Mouse (Mus musculus) stomach, adult 2 months (tissue): ENCODE results near the gene Cd84. TPM values are rescaled to one million over a fixed set of nuclear protein-coding genes. Genes with fewer than 3 reads are reported as not detected.

Source experiments
- polyA plus RNA-seq: library from polyadenylated mRNA; depleted of rRNA; stranded (reverse); fragments of >200 nt; gene quantifications from 2 replicates; pipeline ENCODE4 v1.2.3, GENCODE M21; 2012; rRNA removed

Gene Cd84
- 0.16 and 0.50 TPM in 2 replicates for polyA plus RNA-seq

DNA sequence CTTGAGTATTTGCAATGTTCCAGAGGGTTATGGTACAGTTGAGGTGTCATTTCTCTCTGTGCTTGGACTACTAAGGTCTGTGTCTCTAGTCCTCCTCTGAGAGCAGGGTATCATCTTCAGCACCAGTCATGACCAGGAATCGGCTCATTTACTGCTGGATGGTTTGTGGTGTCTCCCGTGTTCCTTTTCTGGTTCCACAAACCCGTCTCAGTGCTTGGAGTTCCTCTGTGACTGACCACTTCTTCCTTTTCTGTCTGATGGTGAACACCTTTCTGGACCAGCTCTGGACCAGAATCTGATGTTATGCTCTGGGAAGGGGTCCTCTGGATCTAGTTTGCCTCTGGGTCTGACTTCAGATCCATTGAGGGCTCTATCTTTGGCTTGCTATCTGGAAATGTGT, at the start of gene Cd84:
TSS of gene Cd84 (plus strand) at position 210 of the 400 bp plus-strand sequence.

DNA sequence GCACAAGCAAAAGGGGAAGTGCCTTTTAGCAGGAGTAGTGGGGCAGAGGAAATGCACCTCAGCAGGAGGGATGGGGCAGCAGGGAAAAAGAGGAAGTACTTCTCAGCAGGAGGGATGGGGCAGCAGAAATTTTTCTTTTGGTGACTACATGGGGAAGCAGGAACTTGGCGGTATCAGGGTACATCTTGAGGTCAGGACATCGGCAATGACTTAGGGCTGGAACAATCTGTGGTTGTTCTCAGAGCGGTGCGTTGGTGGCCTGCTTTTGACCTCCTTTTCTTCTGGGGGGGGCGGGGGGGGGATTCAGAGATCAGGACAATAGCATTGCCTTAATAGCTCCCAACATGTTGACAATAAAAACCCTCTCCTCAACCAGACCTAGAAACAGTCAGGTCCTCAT, 55.9 kb downstream of the Cd84 start, which contains the start of gene Gm10521:
TSS of gene Gm10521 (plus strand) at position 301 of the 400 bp plus-strand sequence.

DNA sequence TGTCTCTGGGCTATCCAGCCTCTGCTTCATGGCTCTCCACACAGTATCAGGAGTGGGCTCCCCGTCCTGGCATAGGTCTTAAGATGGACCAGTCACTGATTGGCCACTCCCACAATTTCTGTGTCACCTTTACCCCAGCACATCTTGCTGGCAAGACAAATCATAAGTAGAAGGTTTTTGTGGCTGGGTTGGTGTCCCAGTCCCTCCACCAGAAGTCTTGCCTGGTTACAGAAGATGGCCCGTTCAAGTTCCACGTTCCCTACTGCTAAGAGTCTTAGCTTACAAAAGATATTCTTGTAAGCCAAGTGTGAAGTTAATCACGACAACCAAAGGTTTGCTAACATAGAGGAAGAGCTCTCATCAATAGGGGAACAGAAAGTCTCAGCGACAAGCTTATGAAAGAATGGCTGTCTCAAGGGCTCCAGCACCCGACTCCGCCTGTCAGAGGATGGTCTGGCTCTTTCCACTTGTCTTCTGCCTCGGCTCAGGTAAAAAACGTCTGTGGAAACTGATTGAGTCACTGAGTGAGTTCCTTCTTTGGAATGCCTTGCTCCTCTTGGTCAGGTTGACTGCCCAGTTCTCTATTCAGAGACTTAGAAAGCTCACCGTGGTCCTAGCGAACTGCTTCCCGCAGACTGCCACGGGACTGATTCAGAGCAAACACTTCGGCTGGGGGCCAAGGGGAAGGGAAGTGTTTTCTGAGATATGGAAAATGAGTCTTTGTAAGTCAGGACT, 78.0 kb downstream of the Cd84 start, which contains the start of gene Slamf6:
TSS of gene Slamf6 (plus strand) at position 211 of the 735 bp plus-strand sequence.

Other genes with a start within 250 kb of the Cd84 start
- gene Ly9, start 232.3 kb upstream of the Cd84 start, polyA plus RNA-seq, result 0.12 and 0.25 TPM in 2 replicates
- 0.05 and 0.23 TPM in 2 replicates for gene Slamf7, start 186.7 kb upstream of the Cd84 start, polyA plus RNA-seq
- gene Cd48, start 157.7 kb upstream of the Cd84 start, polyA plus RNA-seq, result 0.29 and 0.30 TPM in 2 replicates
- not detected in 2 replicates for gene Slamf1, start 72.6 kb upstream of the Cd84 start, polyA plus RNA-seq
- gene Gm10521, start 56.0 kb downstream of the Cd84 start, polyA plus RNA-seq, result 0.02 TPM in 1 of 2 replicates, not detected in the other
- 0.03 TPM in 1 of 2 replicates, not detected in the other for gene Slamf6, start 77.8 kb downstream of the Cd84 start, polyA plus RNA-seq
- gene Vangl2, start 188.7 kb downstream of the Cd84 start, polyA plus RNA-seq, result 2.1 and 2.7 TPM in 2 replicates
- not detected in 2 replicates for gene Nhlh1, start 217.9 kb downstream of the Cd84 start, polyA plus RNA-seq
- 9.9 and 13.8 TPM in 2 replicates for gene Copa, start 242.8 kb downstream of the Cd84 start, polyA plus RNA-seq
- 29.2 and 36.4 TPM in 2 replicates for gene Ncstn, start 243.1 kb downstream of the Cd84 start, polyA plus RNA-seq